Mouse (Mus musculus) adrenal gland, postnatal 14 days (tissue): ENCODE data around the gene Phlpp1. TPM values are rescaled to one million over a fixed set of nuclear protein-coding genes. Genes with fewer than 3 reads are reported as not detected.
A peak's percentile ranks its signal among the peaks of the same experiment; 100 is the strongest.

Source experiments
- DNase-seq: peaks from one replicate; pipeline ENCODE4 v3.0.0; 2021; ENCODE audit warnings: mixed read lengths
- total RNA-seq: library from RNA; stranded (reverse); gene quantifications from 2 replicates; pipeline ENCODE4 v1.2.3, GENCODE M21; 2021

Phlpp1 gene
- total RNA-seq, 1 experiment from 2014 or later, result 19.3 TPM

DNA sequence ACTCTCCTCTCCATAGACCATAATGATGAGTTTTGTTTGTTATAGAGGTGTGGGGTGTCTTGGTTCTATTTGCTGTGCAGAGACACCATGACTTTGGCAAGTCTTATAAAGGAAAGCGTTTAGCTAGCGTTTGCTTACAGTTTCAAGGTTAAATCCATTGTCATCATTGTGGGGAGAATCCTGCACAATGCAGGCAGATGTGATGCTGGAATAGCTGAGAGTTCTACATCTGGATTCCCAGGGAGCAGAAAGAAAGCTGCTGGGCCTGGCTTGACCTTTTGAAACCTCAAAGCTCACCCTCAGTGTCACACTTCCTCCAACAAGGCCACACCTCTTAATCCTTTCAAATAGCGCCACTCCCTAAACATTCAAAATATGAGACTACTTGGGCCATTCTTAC, 7.4 kb upstream of the Phlpp1 start:
- no peak for DNase-seq

DNA sequence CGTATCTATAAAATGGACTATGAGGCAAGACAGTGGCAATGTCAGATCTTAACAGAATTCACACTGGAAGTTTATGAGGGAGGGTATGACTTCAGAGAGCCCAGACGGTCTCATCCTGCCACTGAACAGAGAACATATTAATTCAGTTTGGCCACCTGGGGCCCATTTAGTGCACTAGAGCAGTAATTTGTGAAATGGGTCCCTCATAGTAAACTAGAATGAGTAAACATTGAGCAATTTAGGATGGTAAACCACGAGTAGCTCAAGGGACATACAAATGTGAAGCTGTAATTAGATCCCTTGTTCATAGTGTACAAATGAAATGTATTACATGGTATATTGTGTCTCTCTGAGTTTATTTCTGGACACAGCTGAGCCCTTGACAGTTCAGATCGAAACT, 3.6 kb upstream of the Phlpp1 start:
- no peak for DNase-seq

DNA sequence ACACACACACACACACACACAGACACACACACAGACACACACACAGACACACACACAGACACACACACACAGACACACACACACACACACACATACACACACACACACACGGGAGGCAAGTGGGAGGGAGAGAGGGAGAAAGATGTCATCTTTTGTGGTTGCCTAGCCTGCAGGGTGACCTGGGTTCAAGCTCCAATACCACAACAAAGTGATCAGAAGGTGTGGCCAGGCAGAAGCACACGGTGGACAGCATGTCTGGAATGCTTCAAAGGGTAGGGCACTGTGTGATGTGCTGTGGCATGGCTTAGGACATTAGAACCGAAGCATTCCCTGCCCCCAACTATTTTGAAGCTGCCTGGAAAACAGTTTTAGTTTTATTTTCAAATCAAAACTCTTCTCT, 2.8 kb upstream of the Phlpp1 start:
- DNase-seq, result no peak

DNA sequence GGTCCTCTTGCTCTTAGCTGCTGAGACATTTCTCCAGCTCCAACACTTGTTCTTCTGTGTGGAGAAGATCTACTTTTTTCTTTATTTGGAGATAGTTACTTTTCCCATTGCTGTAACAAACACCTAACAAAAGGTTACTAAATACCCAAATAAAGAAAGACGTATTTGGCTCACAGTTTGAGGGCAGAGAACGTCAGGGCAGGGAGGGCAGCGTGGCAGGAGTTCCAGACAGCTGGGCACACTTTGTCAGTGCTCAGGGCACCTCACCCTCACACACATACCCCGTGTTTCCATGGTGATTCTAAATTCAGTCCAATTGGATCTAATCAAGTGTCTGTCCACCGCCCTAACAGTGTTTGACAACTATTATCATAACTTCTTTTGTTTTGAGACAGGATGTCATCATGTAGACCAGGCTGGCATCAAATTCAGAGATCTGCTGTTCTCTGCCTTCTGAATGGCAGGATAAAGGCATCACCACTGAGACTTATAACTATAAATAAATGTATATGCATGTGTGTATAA, 1.7 kb upstream of the Phlpp1 start:
- no peak for DNase-seq

DNA sequence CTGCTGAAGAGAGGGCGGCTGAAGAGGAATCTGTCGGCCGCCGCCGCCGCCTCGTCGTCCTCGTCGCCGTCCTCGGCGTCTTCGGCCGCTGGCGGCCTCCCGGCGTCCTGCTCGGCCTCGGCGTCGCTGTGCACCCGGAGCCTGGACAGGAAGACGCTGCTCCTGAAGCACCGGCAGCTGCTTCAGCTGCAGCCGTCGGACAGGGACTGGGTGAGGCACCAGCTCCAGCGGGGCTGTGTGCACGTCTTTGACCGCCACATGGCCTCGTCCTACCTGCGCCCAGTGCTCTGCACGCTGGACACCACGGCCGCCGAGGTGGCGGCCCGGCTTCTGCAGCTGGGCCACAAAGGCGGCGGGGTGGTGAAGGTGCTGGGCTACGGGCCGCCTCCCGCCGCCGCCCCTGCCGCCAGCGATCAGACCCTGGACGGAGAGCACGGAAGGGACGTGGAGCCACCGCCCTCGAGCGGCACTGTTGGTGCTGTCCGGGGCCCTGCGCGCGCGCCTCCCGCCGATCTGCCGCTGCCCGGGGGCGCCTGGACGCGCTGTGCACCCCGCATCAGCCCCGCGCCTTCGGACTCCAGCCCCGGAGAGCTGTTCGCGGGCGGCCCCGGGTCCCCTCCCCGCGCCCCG, 864 bp downstream of the Phlpp1 start:
- peak; percentile 74 for DNase-seq

DNA sequence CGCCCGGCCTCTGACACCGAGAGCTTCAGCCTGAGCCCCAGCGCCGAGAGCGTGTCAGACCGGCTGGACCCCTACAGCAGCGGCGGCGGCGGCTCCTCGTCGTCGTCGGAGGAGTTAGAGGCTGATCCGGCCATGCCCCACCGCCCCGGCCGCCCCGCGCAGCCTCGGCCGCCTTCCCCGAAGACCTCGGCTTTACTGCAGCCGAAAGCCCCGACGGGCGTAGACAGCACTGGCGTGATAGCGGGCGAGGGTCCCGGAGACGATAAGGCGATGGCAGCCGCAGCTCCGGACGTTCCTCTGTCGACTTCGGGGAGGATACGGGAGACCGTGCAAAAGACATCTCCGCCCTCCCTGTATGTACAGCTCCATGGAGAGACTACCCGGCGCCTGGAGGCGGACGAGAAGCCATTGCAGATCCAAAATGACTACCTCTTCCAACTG, 1.4 kb downstream of the Phlpp1 start:
- peak; percentile 66 for DNase-seq

DNA sequence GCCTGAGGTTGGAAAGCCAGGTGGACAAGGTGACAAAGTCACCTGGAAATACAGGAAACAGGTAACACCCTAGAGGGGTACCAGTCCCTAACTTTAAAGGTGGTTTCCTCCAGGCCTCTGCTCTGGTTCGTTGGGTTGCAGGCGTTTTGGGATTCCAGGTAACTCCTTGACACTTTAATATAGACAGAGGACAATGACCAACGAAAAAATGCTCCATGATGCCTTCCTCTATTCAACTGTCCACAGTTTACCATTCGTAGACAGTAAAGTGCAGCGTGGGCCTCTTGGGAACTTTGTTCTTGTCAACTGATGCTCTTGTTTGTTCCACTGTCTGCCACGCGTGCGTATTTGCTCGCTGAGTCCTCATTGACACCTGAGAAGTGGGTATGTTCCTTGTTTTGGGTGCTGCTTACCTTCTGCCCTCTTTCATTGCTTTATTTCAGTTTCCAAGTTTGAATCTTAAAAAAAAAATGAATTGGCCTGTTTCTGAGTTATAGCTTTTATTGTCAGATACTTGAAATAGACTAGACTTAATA, 2.1 kb downstream of the Phlpp1 start:
- DNase-seq, result no peak

DNA sequence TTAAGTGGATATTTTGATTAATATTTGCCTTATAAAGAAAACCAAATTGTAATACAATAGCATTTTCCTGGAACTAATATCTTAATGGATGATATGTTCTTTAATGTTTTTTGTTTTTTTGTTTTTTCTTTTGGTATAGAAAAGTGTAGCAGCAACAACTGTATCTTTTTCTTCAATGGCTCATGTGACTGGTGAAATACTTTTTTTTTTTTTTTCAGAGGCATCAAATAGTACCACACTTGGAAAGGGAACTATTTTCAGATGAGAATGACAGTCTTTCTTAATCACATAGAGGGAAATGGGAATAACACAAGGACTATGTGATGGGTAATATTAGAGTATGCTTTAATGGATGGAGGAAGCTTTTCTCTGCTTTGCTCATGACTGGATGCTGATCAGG, 3.0 kb downstream of the Phlpp1 start:
- no peak for DNase-seq

DNA sequence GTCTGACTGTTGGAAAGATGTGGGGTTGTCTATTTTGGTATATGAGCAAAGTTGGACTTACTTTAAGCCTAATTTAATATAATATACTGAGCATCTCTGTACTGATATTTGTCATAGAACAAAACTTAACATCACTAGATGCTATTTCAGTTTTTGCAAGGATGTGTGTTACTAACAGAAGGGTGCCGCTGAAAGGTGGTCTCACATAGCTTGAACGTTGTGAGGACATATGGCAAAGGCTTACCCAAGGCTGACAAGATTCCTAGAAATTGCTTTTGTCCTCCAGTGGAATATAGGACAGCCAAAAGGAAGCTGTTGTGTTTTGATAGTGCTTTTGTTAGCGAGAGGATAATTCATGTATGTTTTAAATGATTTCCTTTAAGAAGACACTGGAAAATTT, 3.8 kb downstream of the Phlpp1 start:
- no peak for DNase-seq

DNA sequence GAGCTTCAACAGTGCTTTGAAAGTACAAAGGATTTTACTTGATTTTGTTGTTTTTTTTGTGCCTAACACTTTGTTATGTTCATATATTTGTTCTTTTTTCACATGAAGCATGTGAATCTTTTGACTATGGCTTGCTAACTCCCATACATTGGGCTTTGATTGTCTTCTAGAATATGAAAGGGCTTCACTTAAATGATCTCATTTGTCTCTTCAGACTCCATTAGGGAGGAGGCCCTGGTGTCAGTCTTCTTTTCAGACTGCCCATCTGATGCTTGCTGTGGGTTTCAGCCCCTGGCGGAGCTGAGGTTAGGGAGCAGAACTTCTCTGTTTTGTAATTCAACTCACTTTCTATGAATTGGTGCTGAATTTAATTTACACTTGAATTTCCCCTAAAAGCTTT, 5.2 kb downstream of the Phlpp1 start:
- DNase-seq, result no peak

DNA sequence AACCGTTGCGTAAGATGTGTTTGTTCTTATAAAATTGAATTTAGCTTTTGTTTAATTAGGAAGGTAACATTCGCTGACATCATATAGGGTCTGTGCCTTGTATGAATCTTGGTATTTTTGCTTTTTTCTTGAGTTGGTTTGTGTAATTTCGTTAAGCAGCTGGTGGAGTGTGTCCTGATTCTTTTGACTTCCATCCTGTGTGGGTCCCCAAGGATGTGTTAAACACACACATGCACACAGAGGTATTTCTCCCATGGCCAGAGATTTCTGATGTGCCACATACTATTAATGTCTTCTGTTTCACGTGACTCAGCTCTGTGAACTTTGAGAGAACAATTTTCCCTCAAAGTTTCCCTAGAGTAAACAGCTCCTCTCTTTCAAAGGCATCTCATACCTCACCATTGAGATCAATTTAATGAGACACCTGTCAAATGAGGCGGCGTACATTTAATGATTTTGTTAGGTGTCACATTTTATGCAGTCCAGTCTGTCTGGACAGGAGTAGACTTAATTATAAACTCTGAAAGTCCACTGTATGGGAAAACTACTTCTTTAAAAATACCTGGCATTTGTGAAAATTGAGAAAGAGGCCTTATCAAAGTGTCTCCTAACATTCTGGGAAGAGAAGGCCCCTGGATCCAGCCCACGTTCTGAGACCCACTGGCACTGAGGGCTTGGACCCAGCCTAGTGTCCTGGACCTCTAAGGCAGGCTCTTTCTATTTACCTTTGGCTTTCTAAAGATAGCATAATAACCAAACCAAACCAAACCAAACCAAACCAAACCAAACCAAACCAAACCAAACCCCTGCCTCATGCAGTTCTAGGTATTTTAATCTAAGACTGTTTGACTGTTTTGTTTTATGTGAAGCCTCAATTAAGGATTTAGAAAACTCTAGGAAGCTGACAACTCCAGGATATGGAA, 6.6 kb downstream of the Phlpp1 start:
- DNase-seq, result no peak

DNA sequence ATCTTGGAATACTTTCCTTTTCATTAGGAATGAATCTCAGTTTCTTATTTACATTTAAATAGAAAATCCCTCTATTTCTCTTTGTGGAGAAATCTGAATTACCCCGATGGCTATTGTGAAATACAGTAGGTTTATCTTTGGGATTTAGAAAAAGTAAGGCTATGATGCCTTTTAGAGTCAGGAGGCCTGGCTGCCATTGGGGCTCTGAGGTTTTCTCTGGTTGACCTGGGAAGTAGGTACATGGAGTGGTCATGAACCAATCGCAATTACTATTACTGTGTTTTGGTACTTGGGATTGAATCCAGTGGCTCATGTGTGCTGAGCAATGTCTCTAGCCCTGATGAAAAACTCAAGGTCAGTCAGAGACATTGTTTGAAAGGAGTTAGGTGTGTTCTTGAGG, 12.1 kb downstream of the Phlpp1 start:
- DNase-seq, result no peak

DNA sequence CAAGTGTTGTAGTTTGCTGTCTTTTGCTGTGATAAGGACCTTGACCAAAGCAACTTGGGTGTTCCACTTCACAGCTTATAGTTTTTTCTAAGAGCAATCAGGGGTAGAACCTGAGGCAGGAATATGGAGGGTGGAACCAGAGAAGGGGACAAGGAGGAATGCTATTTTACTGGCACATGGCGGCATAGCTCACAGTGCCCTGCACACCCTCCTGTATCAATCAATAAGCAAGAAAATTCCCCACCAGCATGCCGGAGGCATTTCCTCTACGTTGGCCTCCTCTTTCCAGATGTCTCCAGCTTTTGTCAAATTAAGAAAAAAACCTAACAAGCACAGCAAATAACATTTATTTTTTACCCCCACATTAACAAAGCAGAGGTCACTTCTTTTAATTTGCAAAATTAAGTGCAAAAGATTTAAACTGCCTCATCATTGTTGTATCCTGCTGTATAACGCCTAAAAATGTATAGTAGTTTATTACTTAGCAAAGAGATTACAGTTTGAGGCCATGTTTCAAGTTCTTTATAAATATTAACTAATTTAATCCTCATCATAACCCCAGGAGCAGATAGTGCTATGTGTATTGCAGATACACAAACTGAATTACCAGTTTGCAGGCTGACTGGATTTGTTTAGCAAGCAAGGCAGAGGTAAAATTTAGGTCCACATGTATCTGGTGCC, 13.4 kb downstream of the Phlpp1 start:
- no peak for DNase-seq

DNA sequence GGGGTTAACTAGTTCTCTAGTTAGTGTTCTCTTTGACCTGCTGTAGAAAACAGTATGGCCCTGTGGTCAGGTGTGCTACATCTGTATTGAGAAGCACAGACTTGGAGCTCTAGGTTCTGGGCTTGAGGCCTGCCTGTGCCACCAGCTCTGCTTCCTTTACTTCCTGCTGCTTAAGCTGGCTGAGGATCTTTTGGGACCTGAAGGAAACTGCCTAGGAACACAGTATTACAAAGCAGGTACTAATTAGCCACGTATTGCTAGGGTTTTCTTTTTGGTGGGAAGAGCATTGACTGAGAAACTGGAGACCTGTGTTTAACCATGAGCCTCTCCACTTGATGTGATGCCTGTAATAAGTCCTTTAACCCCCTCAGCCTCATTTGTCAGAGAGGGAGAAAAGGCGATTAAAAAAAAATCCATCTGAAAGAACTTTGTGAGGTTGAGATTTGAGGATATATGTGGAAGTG, 13.9 kb downstream of the Phlpp1 start:
- DNase-seq, result no peak

DNA sequence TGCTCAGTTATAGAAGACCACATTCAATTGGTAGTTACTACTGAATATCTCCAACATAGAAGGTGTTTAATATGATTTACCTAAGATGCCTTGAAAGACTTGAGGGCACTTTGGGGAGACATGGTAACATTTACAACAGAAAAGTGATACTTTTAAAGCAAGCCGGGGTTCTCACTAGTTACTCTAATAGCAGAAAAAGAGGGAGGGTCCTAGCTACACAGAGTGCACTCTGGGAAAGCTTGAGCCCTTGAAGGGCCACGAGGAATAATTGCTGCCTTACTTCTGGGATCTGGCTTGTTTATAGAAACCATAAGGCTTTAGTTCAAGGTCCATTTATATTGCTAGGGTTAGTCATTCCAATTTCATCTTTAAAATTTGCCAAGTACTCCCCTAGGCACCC, 14.5 kb downstream of the Phlpp1 start:
- DNase-seq, result no peak

DNA sequence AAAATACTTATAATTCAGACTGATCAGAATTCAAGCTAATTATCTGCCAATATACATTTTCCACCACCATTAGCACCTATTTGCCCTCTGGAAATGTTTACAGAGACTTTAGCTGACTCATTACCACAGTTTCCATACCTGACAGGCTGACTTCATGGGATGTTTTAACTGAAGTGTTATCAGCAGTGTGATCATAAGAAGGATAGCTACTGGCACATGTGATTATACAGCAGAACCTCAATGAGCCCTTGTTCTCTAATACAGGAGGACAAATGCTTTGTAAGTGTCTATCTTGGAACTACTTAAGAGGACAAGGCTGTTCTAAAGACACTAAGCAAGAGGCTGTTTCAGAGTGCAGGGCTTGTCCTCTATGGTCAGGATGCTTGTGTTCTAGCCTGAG, 15.9 kb downstream of the Phlpp1 start:
- DNase-seq, result no peak

DNA sequence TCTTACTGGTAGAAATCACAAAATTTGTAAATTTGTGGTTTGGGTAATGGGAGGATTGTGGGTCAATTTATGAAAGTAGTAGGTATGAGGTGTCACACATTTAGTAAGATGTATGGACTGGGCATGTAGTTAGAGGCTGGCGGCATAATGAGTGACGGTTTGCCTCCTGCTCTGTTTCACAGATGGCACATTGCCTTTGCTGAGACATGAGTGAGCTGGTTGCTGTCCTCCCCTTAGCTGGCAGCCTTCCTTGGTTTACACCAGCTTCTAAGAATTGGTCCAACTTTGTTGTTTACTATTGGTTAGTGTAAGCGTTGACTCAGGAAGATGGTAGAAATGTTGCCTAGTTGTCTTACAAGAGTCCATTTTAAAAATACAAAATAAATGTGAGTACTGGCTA, 17.2 kb downstream of the Phlpp1 start:
- no peak for DNase-seq

DNA sequence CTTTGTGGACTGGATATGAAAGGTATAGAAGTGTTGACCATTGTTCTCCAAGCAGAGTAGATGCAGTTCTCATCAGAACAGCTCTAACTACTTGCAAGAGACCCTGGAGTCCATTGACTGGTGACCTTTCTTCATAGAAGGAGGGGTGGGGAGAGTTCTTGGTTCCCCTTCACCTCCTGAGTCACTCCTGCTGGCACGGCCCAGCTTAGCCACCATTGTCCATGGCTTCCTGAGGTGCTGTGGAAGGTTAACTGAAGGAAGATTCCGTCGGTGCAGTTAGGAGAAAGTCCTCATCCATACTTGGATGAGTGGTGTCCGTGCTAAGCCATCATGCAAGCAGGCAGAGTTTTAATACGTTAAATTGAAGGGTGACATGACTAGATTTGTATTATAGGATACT, 17.8 kb downstream of the Phlpp1 start:
- no peak for DNase-seq

DNA sequence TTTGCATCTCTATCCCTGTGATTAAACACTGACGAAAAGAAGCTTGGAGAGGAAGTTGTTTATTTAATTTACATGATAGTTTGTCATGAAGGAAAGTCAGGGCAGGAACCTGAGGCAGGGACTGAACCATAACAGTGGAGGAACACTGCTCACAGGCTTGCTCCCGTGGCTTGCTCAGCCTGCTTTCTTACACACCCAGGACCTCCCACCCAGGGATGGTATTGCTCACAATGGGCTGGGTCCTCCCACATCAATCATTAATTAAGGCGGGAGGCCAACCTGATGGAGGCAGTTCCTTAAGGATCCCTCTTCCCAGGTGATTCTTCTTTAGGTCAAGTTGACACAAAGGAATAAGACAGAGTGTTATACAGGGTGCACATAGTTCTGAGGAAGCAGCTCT, 19.1 kb downstream of the Phlpp1 start:
- no peak for DNase-seq

DNA sequence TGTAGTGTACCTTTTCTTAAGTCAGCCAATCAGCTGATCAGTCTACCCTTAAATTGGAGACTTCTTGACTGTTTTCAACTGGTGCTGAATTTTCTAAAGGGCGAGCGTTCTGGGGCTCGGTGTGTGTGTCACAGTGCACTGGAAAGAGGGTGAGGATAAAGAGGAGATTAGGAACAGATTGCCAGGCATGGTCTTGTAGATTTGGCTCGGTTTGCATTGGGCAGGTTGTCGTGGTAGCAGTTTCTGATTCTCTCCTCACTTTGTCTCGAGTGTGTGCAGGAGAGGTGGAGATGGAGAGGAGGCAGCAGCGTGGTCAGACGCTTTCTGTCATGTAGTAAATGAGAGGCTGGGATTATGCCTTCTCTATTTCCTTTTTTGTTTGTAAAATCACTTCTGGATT, 20.3 kb downstream of the Phlpp1 start:
- DNase-seq, result no peak

DNA sequence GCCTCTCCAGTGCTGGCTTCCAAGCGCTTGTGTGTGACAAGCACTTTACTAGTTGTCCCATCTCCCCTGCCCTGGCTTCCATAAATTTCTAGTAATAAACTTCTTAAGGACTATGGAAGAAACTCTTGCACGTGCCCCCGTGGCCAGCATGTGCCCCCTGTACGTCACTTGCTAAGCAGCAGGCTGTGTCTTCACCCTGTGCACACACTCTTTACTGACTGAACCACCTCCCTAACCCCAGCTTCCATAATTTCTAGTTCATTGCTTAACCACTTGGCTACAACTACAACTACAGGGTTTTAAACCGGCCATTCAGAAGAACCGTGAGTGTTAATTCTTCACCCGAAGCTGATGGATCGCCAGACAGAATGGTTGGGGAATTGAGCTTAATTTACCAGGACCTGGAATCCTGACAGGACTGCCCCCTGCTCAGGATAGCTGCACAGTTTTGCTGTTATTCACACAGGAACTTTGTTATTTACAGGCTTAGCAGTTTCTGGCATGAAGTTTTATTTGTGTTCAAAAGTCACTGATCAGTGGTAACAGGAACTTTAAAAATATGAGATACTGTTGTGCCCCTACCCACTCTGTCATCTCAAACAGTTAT, 21.4 kb downstream of the Phlpp1 start:
- DNase-seq, result no peak

DNA sequence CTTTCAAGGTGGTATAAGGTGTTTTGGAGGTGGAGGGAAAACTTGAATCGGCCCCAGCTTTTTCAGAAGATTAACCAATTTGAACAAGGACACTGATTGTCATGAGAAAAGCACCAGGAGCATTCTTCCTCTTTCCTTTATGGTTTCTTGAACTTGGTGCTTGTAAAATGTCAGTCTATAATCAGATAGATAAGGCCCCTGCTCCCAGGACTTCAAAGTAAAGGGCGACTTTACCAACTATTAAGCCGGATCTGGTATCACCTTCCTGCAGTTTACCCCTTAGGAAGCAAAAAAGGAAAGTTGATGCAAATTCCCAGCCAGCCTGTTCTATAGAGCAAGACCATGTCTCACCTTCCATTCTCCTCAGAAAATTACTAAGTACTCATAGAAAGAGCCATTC, 21.9 kb downstream of the Phlpp1 start:
- no peak for DNase-seq
